Mouse (Mus musculus): ENCODE measurements around the gene Homer1. TPM values are rescaled to one million over a fixed set of nuclear protein-coding genes. Genes with fewer than 3 reads are reported as not detected.

Gene Homer1
- polyA plus RNA-seq (2012; rRNA removed) = 2.2 and 3.5 TPM in 2 replicates

DNA sequence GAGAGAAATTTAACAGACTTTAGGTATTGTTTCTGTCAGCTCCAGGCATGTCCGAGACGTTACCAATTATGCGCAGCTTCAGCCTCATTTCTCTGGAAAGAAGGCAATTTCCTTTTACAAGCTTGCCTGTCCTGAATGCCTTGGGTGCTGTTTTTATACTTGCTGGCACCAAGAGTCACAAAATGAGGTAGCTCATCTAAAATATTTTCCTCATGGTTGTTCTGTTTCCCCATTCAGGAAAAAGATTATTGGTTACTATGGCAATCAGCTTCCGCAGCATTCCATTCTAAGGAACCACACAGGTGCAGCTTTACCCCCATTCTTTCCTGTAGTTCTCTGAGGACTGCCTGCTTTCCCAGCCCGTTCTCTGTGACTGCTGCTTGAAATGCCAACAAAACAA lies at the start of gene Homer1:
TSS of gene Homer1 (plus strand) at position 320 of the 400 bp plus-strand sequence.
- DNase-seq (ENCODE audit: low read depth, low spot score) = no peak
- WGBS = 84% methylated on average over 5 of the region's 5 CpGs

DNA sequence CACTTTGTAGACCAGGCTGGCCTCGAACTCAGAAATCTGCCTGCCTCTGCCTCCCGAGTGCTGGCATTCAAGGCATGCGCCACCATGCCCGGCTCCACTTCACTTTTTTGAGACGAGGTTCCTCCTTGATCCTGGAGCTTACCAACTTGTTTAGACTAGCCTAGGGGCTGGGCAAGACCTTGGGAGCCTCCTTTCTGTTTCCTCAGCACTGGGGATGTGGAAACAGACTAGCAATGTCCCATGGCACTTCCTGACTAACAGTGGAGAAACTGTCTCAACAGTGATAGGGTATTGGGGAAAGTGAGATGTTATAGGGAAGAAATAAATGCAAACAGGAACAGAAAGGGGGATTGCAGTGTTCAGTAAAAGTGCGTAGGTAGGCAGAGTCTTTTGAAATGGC lies 47.7 kb upstream of the Homer1 start:
- 71% methylated on average over 6 of the region's 6 CpGs for WGBS
- no peak for DNase-seq (ENCODE audit: low read depth, low spot score)

DNA sequence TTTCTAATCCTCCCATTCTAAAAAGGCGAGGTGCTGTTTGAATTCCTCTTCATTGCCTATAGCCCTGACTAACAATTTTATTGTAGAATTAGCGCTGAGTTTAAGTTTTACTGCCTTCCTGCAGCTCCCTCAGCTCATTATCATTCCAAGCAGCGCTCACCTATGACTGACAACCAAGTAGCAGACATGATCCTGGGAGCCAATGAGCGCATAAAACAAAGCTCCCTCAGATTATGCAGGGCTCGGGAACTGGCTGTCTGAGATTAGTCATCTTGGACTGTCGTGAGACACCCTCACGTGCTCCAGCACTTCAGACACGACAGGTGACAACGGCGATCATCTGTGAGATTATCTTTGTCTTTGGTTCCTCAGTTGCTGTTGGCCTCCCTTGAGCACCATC lies 47.3 kb upstream of the Homer1 start:
- 47% methylated on average over 10 of the region's 10 CpGs for WGBS
- no peak for DNase-seq (ENCODE audit: low read depth, low spot score)

DNA sequence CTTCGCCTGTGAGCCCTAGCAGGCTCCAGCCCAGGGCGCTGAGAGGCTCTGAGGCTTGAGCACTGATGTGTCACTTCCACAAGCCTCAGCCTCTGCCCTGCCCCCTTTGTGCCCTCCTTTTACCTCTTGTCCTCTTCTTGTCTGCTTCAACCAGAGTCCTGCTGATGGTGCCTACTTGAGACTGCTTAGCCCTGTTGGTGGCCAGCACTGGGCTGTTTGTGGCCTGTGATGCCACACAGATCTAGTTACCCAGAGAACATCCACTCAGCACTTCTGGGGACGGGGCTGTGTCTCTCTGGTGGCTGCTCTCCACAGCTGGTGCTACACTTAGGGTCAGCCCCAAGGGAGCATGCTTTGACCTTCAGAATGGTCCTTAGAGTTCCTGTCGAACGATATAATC lies 46.5 kb upstream of the Homer1 start:
- WGBS = 83% methylated on average over 5 of the region's 5 CpGs

DNA sequence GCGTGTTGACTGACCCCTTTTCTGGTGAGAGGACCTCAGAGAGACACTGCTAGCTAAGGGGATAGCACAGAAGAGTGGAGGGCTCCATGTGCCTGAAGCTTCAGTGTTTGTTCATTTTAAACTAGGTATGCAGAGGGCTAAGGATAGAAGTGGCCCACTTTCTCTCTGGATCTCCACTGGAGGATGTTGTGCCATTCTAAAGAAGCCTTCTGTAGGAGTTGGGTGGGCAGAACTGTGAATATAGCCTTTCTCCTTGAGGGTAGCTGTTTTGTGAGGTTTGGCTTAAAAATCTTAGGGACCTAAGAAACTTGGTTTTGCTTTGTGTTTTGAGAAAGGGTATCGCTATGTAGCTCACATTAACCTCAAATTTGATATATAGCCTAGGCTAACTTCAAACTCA lies 32.3 kb upstream of the Homer1 start:
- 90% methylated on average over 2 of the region's 2 CpGs for WGBS
- no peak for DNase-seq (ENCODE audit: low read depth, low spot score)

More for the DNA sequence above, 46.5 kb upstream of the Homer1 start:
- DNase-seq (ENCODE audit: low read depth, low spot score) = no peak

DNA sequence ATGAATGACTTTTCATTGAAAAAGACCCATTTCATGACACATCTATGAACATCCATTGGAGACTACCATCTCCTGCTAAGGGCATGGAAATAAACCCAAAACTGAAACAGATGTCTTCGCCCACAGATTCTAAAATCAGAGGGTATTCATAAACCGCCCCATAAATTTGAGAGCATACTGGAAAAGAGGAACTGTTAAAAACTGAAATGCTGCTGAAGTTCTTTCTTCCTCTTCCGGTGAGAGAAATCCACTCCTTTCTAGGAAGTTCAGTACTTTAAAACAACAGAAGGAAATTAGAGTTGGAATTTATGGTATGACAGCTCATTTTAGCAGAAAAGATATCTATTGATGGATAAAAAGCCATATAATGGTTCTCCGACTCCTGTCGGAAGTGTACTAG lies 1.1 kb downstream of the Homer1 start:
- no peak for DNase-seq (ENCODE audit: low read depth, low spot score)
- WGBS = 82% methylated on average over 5 of the region's 5 CpGs

DNA sequence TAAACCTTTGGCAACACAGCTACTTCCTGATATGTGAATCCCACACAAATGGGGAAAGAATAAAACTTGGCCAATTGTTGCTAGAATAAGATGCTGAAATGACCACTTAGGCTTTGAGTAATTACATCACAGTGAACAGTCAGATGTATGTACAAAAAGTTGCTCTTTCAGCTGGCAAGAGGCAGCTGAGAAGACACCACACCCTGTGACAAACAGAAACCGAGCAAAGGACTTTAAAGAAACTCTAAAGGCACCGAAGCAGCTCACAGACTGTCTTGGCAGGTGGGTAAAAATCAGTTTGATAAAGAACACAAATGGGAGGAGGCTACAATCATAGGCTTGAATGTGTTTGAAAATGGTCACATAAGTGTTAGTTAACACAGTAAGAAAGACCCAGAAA lies 1.6 kb downstream of the Homer1 start:
- DNase-seq (ENCODE audit: low read depth, low spot score) = no peak
- 33% methylated on average over 2 of the region's 2 CpGs for WGBS

DNA sequence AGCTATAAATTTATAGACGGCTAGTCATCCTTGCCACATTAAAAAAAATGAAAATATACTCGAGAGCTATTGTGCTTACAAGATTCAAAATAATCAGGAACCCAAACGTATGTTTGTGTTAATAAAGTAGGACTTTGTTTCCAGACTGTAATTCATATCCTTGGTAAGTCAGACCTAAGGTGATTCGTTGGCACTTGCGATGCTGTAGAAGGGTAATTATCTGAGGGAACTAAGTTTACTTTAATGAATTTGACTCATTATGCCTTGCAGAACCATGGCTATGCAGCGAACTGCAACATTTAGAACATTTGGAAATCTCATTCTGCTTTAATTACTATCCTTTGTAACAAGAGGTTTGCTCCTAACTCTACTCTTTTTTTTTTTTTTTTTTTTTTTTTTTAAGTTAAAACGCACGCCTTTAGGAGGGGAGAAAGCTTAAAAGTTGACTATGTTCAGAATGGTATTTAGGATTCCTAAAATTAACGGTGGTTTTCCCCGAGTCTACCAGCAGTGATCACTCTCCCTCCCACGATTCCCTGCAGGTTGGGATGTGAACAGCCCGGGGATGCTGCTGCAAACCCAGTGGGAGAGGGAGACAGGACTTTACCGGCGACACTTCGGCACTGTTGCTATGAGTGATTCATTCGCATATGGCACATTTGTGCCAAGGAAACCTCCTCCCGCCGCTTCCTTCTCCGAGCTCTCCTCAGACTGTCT lies 3.6 kb downstream of the Homer1 start:
- WGBS = 6% methylated on average over 19 of the region's 19 CpGs
- DNase-seq (ENCODE audit: low read depth, low spot score) = no peak

DNA sequence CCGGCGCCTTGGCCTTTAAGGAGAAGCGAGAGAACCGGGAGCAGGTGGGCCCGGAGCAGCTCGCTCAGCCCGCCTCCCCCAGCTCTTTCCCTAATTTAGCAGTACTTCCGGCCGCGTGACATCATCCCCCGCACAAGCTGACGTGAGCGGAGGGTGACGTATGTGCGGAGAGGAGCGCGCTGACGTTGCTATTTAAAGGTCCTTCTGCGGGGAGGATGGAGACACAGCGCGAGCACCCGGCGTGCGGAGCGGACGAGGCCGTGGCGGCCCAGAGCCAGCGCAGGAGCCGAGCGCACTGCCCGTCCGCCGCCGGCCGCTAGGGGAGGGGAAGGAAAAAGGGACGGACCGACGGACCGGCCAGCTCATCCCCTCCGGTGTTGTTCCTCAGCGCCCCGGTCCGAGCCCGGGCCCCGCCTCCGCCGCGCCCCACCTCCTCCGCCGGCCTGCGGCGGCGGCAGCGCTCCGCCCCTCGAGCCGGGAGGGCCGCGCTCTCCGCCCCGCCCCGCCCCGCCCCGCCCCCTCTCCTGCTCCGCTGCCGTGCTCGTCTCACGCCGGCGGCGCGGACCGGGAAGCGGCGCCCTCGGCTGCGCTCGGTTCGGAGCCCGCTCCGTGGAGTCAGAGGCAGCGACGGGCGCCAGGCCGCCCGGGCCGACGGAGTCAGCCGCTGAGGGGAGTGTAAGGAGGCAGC lies 4.3 kb downstream of the Homer1 start:
- 1% methylated on average over 79 of the region's 90 CpGs for WGBS
- peak; percentile 70 for DNase-seq (ENCODE audit: low read depth, low spot score)

DNA sequence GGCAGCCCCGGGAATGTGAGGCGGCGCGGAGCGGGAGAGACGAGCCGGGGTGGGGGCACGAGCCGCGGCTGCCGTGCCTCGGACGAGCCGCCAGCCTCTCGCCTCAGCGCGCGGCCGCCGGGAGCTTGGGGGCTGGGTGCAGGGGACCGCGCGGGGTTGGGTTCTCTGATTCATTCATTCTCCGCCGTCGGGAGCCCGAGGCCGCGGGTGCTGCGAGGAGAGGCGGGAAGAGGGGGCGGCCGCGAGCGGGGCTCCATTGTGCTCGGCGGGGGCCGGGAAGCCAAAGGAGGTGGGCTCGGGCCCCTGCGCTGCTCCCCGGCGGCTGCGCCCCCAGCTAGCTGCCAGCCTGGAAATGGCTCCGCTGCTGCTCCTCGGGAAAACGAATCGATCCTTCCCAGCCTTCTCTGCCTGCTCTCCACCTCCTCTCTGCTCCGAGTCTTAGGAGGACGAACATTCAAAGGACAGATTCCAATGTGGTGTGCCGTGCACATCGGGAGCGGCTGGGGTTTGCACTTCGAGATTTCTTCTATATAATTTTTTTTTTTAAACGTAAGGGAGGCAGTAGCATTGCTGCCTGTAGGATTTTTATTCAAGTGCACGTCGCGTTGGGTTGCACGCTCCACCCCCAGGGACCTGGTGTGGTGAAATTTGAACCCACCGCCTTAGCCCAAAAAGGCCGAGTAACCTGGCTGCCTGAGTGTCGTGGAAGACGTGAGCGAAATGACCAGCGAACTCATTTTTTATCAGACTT lies 5.0 kb downstream of the Homer1 start:
- WGBS = under 1% methylated on average over 64 of the region's 64 CpGs

DNA sequence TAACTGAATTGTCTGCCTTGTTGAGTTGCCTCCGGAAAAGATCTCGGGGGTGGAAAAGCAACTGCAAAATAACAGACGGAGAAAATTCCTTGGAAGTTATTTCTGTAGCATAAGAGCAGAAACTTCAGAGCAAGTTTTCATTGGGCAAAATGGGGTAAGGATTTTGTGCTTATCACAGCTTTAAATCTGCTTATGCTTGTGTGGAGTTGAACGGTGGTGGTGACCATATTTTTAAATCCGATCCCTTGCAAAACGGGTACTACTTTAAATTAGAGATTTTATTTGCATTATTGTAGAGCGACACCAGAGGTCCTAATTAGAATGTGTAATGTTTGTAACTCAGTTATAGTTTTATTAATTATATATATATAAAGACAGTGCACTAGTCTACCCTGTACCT lies 5.7 kb downstream of the Homer1 start:
- WGBS = 34% methylated on average over 7 of the region's 7 CpGs
- DNase-seq (ENCODE audit: low read depth, low spot score) = no peak

More for the DNA sequence above, 5.0 kb downstream of the Homer1 start:
- no peak for DNase-seq (ENCODE audit: low read depth, low spot score)

DNA sequence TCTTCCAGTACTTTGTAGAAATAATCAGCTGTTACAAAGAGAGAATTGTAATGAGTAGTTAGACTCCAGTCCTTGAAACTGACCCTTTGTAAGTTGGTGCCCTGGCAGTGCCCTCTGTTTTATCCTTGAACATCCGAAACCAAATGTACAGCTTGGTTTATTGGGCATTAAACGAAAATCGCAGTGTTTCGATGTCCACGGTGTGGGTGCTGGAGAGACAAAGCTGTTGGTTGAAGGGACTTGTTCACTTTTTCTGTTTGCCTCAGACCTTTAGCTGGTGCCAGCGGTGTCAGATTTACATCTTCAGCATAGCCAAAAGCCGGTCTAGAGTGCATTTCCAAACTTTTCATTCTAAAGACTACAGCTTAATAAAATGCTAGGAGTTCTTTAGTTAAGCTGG lies 6.2 kb downstream of the Homer1 start:
- 66% methylated on average over 7 of the region's 7 CpGs for whole genome bisulfite sequencing
- DNase-seq (ENCODE audit: low read depth, low spot score) = no peak

DNA sequence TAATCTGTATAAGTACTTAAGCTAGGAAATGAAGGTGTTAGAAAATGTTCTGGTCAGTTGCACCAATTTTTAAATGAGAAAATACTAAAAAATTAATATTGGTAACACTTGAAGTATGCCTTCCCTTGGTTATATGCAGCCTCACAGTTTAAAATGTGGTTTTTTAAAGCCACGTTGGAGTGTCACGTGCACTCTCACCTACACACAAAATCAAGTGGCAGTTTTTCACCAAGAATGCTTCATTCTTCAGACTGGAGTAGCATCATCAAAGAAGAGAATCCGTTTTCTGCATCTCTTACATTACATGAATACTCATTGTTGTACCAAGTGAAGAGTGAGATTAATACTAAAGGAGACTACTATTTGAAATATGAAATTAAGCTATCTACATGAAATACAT lies 7.1 kb downstream of the Homer1 start:
- WGBS = 88% methylated on average over 3 of the region's 3 CpGs
- no peak for DNase-seq (ENCODE audit: low read depth, low spot score)

DNA sequence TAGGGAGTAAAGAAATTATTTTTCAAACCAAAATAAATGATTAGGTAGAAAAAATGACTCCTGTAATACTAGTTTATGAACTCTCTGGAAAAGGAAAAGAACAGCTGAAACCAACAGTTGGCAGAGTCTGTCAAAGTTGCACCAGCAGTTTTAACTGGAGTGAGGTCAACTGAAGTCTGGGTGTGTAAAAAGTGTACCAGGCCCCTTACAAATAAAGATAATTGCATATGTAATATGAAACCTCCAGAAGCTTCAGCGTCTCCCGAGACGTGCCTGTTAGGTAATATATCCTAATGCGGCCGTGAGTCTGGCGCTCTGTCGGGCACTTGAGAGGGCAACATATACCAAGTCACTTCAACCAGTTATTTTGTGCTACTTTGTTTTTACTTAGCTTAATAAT lies 8.3 kb downstream of the Homer1 start:
- WGBS = 52% methylated on average over 7 of the region's 7 CpGs
- no peak for DNase-seq (ENCODE audit: low read depth, low spot score)

DNA sequence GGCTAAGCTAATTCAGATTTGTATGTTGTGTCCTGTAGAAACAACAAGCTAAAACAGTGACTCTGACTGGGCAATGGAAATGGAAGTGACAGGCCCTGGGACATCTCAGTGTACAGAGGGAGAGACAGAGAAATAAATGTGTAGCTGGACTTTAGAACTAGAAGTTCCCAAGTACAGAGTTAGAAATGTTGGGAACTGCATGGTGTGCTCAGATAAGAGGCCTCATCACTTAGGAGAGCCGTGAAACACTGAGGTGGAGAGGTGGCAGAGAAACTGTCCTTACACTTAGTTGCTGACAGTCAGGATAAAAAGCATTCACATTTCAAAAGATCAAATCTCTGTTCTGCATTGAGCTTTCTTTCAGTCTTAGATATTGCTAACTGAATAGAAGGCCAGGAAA lies 9.9 kb downstream of the Homer1 start:
- no peak for DNase-seq (ENCODE audit: low read depth, low spot score)
- 67% methylated on average over 1 of the region's 1 CpGs for WGBS

DNA sequence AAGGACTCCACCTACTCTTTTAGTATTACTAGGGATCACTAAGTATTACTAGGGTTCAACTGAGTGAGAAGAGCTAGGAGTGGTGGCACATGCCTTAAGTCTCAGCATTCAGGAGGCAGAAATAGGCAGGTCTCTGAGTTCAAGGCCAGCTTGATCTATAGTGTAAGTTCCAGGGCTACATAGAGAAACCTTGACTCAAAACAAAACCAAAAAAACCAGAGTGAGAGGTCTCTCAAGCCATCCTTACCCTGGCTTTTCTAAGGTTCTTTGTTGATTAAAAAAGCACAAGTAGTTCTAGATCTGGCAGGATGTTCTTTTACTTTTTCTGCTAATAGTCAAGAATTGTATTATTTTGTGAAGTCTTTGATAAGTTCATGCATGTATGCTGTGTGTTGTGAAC lies 13.1 kb downstream of the Homer1 start:
- DNase-seq (ENCODE audit: low read depth, low spot score) = no peak

DNA sequence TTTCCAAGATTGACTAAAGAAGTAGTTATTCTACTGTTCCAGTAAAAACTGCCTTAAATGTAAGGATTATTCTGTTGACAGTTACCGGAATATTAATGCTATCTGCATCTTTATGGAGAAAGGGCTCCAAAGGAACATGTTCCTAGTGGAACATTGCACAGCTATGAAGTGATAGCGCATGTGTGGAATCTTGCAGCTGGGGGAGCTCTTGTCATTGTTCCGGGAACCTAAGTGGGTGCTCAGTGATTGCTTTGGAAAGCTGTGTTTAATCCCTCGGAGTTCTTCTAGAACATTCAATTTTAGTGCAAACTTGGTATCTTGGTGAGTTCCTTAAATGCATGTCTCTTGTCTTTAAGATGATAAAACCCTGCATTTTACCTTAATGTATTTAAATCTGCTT lies 14.9 kb downstream of the Homer1 start:
- DNase-seq (ENCODE audit: low read depth, low spot score) = no peak
- WGBS = 85% methylated on average over 4 of the region's 4 CpGs

DNA sequence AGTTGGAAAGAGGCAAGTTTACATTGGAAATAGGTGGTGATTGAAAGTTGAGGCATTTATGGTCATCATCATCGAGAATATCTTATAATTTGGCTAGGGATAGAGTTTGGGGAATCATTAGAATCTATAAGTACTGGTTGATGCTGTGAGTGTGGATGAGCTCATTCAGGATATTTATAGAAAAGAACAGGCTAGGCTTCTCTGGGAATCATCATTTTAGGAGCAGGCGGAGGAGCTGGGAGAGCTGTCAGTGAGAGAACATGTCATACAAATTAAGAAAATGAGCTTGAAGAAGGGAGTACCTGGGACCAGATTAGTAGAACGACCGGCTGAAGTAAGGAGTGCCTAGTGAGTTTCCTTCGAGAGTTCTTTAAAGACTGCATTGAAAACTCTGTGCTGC lies 20.7 kb downstream of the Homer1 start:
- 82% methylated on average over 5 of the region's 5 CpGs for WGBS
- DNase-seq (ENCODE audit: low read depth, low spot score) = no peak

DNA sequence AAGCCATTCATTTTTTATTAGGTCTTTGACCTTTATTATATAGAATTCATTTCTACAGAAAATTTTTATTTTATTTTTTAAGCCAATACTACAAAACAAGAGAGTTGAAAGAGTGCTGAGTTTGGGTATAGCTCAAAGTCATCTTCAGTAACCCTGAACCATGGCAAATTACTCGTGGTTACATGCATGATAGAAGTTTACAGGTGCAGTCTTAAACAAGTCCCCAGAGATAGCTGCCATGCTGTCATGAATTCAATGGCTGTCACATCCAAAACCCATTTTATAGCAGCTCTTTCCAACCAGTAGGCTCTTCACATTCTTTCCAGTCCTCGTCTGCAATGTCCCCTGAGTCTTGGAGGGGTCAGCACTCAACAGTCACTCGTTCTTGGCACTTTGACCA lies 26.9 kb downstream of the Homer1 start:
- no peak for DNase-seq (ENCODE audit: low read depth, low spot score)
- WGBS = 69% methylated on average over 3 of the region's 3 CpGs

DNA sequence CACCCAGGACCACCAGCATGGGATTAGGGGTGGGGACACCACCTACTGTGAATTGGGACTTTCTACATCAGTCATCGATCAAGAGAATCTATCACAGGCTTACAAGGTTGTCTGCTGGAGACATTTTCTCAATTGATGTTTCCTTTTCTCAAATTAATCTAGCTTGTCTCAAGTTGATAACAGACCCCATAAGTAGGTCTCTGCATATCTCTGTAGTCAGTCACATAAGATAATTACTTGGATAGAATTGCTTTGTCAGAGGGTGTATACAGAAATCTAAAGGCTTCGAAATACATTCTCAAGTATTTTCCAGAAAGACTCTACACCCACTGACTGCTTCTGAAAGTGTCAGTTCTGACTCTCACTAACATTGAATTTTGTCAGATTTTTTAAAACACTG lies 32.3 kb downstream of the Homer1 start:
- 93% methylated on average over 2 of the region's 2 CpGs for WGBS
- DNase-seq (ENCODE audit: low read depth, low spot score) = no peak

DNA sequence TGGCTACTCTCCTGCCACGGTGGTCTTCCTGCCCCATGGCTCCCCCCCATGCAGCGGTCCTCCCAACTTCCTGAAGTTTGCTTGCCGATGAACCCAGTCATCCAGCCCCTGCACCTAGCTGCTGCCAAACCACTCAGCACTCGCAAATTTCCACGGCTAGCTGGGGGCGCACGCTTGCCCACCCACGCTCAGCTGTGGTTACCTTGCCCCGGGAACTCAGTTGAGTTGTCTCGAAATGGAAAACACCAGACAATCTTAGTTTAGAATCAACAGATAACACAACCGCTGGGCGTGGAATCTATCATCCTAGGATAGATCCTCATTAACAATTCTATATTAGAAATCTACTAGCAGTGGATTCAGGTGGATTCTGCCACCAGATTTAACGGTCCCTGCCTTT lies 33.1 kb downstream of the Homer1 start:
- no peak for DNase-seq (ENCODE audit: low read depth, low spot score)
- 89% methylated on average over 13 of the region's 13 CpGs for WGBS

Measured in large intestine, adult 2 months (tissue).